Mouse (Mus musculus) liver, postnatal 0 days (tissue): ENCODE measurements around the gene Cyfip1. TPM values are rescaled to one million over a fixed set of nuclear protein-coding genes. Genes with fewer than 3 reads are reported as not detected.

Source experiments
- ATAC-seq: fragments of 200-750 bp; cut with Nextera tagmentation; 2 replicates; pipeline ENCODE4 v1.8.0; 2017; ENCODE audit warnings: mild to moderate bottlenecking, moderate library complexity
- DNase-seq: peaks from one replicate; pipeline ENCODE4 v3.0.0-alpha.2; 2016
- H3K27ac ChIP-seq: fragments of 300-500 bp; sonication (generic); 2 replicates; pipeline ENCODE4 v1.5.1; 2014; ENCODE audit warnings: antibody characterized with exemption, moderate library complexity, mild to moderate bottlenecking, low read depth
- H3K27me3 ChIP-seq: fragments of 300-500 bp; sonication (generic); 2 replicates; pipeline ENCODE4 v1.6.1; 2014; ENCODE audit warnings: low read length, control low read depth, mixed read lengths; ENCODE audit not compliant: insufficient read depth
- H3K36me3 ChIP-seq: fragments of 300-500 bp; sonication (generic); replicated peaks from 2 replicates; pipeline ENCODE4 v1.6.1; 2014; ENCODE audit warnings: mild to moderate bottlenecking, control low read depth, low read length, moderate library complexity, mixed read lengths; ENCODE audit not compliant: insufficient read depth
- H3K4me1 ChIP-seq: fragments of 300-500 bp; sonication (generic); 2 replicates; pipeline ENCODE4 v1.6.1; 2014; ENCODE audit warnings: antibody characterized with exemption, mild to moderate bottlenecking, control low read depth; ENCODE audit not compliant: insufficient read depth
- H3K4me2 ChIP-seq: fragments of 300-500 bp; sonication (generic); 2 replicates; pipeline ENCODE4 v1.6.1; 2014; ENCODE audit warnings: low read depth, mild to moderate bottlenecking, low read length, moderate library complexity, mixed read lengths
- H3K4me3 ChIP-seq: fragments of 300-500 bp; sonication (generic); 2 replicates; pipeline ENCODE4 v1.5.1; 2014; ENCODE audit warnings: low read depth, low read length
- H3K9ac ChIP-seq: fragments of 300-500 bp; sonication (generic); replicated peaks from 2 replicates; pipeline ENCODE4 v1.6.1; 2014; ENCODE audit warnings: mild to moderate bottlenecking, moderate library complexity
- H3K9me3 ChIP-seq: fragments of 300-500 bp; sonication (generic); 2 replicates; pipeline ENCODE4 v1.6.1; 2016; ENCODE audit warnings: mild to moderate bottlenecking, control low read depth, low read length, mixed read lengths
- CTCF ChIP-seq: sonication (generic); IDR thresholded peaks from 2 replicates; pipeline ENCODE4 v1.5.1; 2016; ENCODE audit warnings: antibody characterized with exemption, low read depth
- EP300 ChIP-seq: IDR thresholded peaks from 2 replicates; pipeline ENCODE4 v1.6.1; 2016; ENCODE audit warnings: antibody characterized with exemption, low read depth, mild to moderate bottlenecking
- WGBS: fragments of 180-500 bp; shearing (Covaris S2); extraction: QIAGEN DNeasy Blood & Tissue Kit; methylation state at CpG from one replicate; pipeline ENCODE4 v1.1.7; 2014; ENCODE audit not compliant: insufficient replicate concordance; 5-methylcytosine and 5-hydroxymethylcytosine counted together
- polyA plus RNA-seq: library from polyadenylated mRNA; unstranded; fragments of >200 nt; fragmentation: Nextera tagmentation; extraction: Ambion mirVana; gene quantifications from 2 replicates; pipeline ENCODE4 v1.2.1, GENCODE M21; 2015

The Cyfip1 gene
- polyA plus RNA-seq, 1 experiment from 2014 or later, result 14.3 TPM

DNA sequence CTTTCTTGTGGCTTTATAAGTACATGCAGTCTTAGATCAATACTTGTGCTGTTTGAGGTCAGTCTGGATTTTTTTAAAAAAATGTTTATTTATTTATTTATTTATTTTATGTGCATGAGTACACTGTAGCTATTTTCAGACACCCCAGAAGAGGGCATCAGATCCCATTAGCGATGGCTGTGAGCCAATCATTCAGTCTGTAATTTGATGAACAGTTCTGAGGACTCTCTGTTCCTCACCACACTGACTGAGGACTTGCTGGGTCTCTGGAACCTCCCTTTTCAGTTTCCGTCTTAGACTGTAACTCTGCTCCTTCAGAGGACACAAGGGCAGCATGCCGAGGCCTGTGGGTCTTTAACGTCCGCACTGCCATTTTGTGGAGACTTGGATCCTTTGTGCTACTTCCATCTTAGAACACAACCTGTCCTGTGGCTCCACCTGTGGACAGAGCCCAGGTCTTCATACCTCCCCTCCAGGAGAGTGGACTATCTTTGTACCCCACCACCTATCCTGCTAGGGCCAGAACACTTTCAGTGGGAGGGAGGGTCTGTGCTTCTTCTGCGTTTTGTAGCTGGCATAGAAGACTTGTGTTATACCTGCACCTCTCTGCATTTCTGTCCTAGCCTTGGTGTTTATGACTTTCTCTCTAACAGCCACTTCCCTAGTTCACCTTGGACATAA lies 28.9 kb downstream of the Cyfip1 start:
- no peak for DNase-seq
- TF ChIP-seq EP300, result no peak
- TF ChIP-seq CTCF, result no peak
- no peaks in the 10 kb centered on the region for H3K4me1 ChIP-seq
- no peaks in the 10 kb centered on the region for H3K27me3 ChIP-seq
- H3K9me3 ChIP-seq, result no peaks in the 10 kb centered on the region
- peaks cover 17% of the 10 kb centered on the region; the same call in 1 of the 2 replicates for H3K36me3 ChIP-seq
- 86% methylated on average over 6 of the region's 6 CpGs for WGBS
- no peak overlapping the region for H3K4me3 ChIP-seq
- ATAC-seq, result no peak
- no peak overlapping the region for H3K9ac ChIP-seq
- no peak overlapping the region for H3K4me2 ChIP-seq
- H3K27ac ChIP-seq, result no peak overlapping the region

GRCm38 (mm10) chr7:55871476-55871875 lies 29.9 kb downstream of the Cyfip1 start:
- DNase-seq (no peak), ATAC-seq (no peak)
- Histone ChIP-seq H3K27me3 (no peaks in the 10 kb centered on the region), H3K4me1 (no peaks in the 10 kb centered on the region), H3K9me3 (no peaks in the 10 kb centered on the region), H3K4me2 (no peak overlapping the region), H3K4me3 (no peak overlapping the region), H3K27ac (no peak overlapping the region), H3K9ac (no peak overlapping the region), H3K36me3 (peaks cover 20% of the 10 kb centered on the region; the same call in 1 of the 2 replicates)
- WGBS, result 79% methylated on average over 5 of the region's 5 CpGs
- TF ChIP-seq CTCF (no peak), EP300 (no peak)

DNA sequence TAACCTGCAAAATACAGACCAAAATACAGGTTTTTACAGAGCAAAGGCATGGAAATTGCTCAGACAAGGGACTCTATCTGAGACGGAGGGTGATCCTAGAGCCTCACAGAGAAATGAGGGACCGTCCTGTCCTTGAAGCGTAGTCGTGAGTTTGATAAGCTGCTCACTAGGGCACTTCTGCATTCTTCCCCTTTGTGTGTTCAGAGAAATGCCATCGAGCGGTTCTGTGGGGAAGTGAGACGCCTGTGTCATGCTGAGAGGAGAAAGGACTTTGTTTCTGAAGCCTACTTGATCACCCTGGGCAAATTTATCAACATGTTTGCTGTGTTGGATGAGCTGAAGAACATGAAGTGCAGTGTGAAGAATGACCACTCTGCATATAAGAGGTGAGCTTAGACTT lies 33.2 kb downstream of the Cyfip1 start:
- no peak overlapping the region for H3K27ac ChIP-seq
- no peaks in the 10 kb centered on the region for H3K9me3 ChIP-seq
- H3K27me3 ChIP-seq, result no peaks in the 10 kb centered on the region
- peaks cover 45% of the 10 kb centered on the region for H3K36me3 ChIP-seq
- no peak overlapping the region for H3K4me2 ChIP-seq
- TF ChIP-seq CTCF, result no peak
- TF ChIP-seq EP300, result no peak
- H3K4me1 ChIP-seq, result no peaks in the 10 kb centered on the region
- ATAC-seq (no peak), DNase-seq (no peak)
- WGBS, result 68% methylated on average over 7 of the region's 7 CpGs
- no peak overlapping the region for H3K9ac ChIP-seq
- no peak overlapping the region for H3K4me3 ChIP-seq

GRCm38 (mm10) chr7:55877721-55878120 lies 36.2 kb downstream of the Cyfip1 start:
- 82% methylated on average over 10 of the region's 10 CpGs for WGBS
- Histone ChIP-seq H3K36me3 (peaks cover 53% of the 10 kb centered on the region), H3K4me3 (no peak overlapping the region), H3K4me2 (no peak overlapping the region), H3K9me3 (no peaks in the 10 kb centered on the region), H3K4me1 (no peaks in the 10 kb centered on the region), H3K27me3 (no peaks in the 10 kb centered on the region), H3K9ac (no peak overlapping the region), H3K27ac (no peak overlapping the region)
- DNase-seq, result no peak
- ATAC-seq, result no peak
- TF ChIP-seq CTCF (no peak), EP300 (no peak)

- Histone ChIP-seq H3K4me1 (no peaks in the 10 kb centered on the region), H3K27me3 (no peaks in the 10 kb centered on the region), H3K36me3 (peaks cover 40% of the 10 kb centered on the region), H3K9ac (no peak overlapping the region), H3K4me3 (no peak overlapping the region), H3K27ac (no peak overlapping the region), H3K9me3 (no peaks in the 10 kb centered on the region), H3K4me2 (no peak overlapping the region)
- ATAC-seq (no peak), DNase-seq (no peak)
- 78% methylated on average over 9 of the region's 9 CpGs for WGBS
- TF ChIP-seq CTCF, result no peak
- no peak for TF ChIP-seq EP300
These were observed 39.3 kb downstream of the Cyfip1 start for GRCm38 (mm10) chr7:55880882-55881281.

DNA sequence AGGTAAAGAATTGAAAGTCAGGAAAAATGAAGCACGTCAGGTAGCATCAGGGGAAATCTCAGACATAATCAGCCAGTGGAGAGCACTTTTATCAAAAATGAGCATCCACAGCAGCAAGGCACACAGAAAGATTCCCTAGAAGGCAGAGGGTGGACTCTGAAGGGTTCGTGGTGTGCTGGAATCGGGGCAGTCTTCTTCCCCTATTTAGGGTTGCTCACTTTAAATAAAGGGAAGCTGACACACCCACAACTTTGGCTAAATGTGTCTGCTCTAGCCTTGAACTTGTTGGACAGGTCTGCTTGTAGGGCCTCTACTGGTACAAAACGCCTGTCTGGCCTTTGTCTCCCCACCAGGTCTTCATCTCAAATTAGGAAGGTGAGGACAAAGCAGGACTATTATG lies 47.1 kb downstream of the Cyfip1 start:
- WGBS, result 66% methylated on average over 4 of the region's 4 CpGs
- no peak overlapping the region for H3K4me3 ChIP-seq

More for the DNA sequence above, 47.1 kb downstream of the Cyfip1 start:
- Histone ChIP-seq H3K36me3 (peaks cover 21% of the 10 kb centered on the region), H3K4me2 (no peak overlapping the region), H3K9ac (no peak overlapping the region), H3K4me1 (no peaks in the 10 kb centered on the region), H3K9me3 (no peaks in the 10 kb centered on the region), H3K27ac (no peak overlapping the region), H3K27me3 (no peaks in the 10 kb centered on the region)
- no peak for TF ChIP-seq CTCF
- no peak for TF ChIP-seq EP300
- DNase-seq (no peak), ATAC-seq (no peak)
